Mouse (Mus musculus): ENCODE data around the gene Pdzd2. TPM values are rescaled to one million over a fixed set of nuclear protein-coding genes. Genes with fewer than 3 reads are reported as not detected.

The Pdzd2 gene
- polyA plus RNA-seq, 1 experiment from 2014 or later, result 33.2 TPM

DNA sequence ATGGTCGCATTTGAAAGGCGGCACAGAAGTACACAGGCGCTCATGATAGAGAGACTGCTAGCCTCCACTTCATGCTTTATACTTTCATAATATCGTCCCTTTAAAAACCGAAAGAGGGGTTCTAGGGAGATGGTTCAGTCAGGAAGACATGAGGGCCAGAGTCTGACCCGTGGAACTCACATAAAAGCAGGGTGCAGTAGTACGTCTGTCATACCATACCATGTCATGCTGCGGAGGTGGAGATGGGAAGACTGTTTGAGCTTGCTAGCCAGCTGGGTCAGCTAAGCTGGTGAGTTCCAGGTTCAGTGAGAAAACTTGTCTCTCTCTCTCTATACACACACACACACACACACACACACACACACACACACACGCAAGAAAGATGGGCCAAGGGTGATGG, 76.4 kb downstream of the Pdzd2 start:
- ATAC-seq (ENCODE audit: low read depth), result no peak
- H3K4me2 ChIP-seq (ENCODE audit: low read depth, low read length), result no peak overlapping the region
- no peak overlapping the region for H3K9ac ChIP-seq (ENCODE audit: low read length)
- no peaks in the 10 kb centered on the region for H3K9me3 ChIP-seq (ENCODE audit: control insufficient read depth, low read length)
- no peaks in the 10 kb centered on the region for H3K36me3 ChIP-seq (ENCODE audit: control insufficient read depth, insufficient read depth, low read length)
- WGBS, result 83% methylated on average over 9 of the region's 9 CpGs
- H3K27me3 ChIP-seq (ENCODE audit: control insufficient read depth, insufficient read depth, low read depth, low read length), result no peaks in the 10 kb centered on the region
- H3K4me3 ChIP-seq (ENCODE audit: low read length), result no peak overlapping the region
- H3K4me1 ChIP-seq (replicated peaks; ENCODE audit: control insufficient read depth, insufficient read depth, low read length), result no peaks in the 10 kb centered on the region
- H3K27ac ChIP-seq (ENCODE audit: low read length), result no peak overlapping the region

GRCm38 (mm10) chr15:12660320-12660719, 79.4 kb downstream of the Pdzd2 start:
- no peak for ATAC-seq (ENCODE audit: low read depth)
- no peaks in the 10 kb centered on the region for H3K27me3 ChIP-seq (ENCODE audit: control insufficient read depth, insufficient read depth, low read depth, low read length)
- 66% methylated on average over 9 of the region's 9 CpGs for WGBS
- H3K36me3 ChIP-seq (ENCODE audit: control insufficient read depth, insufficient read depth, low read length), result no peaks in the 10 kb centered on the region
- H3K27ac ChIP-seq (ENCODE audit: low read length), result no peak overlapping the region
- no peak overlapping the region for H3K4me2 ChIP-seq (ENCODE audit: low read depth, low read length)
- no peaks in the 10 kb centered on the region for H3K9me3 ChIP-seq (ENCODE audit: control insufficient read depth, low read length)
- no peak overlapping the region for H3K4me3 ChIP-seq (ENCODE audit: low read length)
- no peaks in the 10 kb centered on the region for H3K4me1 ChIP-seq (replicated peaks; ENCODE audit: control insufficient read depth, insufficient read depth, low read length)
- H3K9ac ChIP-seq (ENCODE audit: low read length), result no peak overlapping the region

DNA sequence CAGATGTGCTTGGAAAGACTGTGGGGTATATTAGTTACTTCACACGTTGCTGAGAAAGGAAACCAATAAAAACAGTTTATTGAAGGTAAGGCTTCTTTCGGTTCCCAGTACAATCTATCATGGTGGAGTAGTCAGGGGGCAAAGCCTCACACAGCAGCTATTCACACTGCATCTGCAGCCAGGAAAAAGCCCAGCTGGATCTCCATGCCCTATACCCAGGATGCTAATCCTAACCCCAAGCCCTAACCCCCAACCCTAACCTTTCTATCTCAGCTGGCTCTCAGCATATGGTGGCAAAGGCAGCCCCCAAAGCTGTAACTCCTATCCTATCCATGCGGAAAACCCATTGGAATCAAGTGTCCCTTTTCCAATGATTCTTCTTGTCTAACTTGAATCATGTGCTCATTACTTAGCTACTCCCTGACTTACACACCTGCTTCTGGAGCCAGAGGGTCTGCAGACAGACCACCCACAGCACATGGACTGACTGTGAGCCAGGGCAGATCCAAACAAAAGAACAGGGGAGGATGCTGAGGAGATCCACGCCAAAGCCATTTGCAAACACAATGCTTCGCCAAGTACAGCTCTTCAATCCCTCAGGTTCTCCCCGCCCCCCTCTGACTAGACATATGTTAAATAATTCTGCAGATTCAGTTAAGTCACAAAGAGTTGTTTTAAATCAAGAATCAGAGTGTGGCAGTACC, 83.6 kb downstream of the Pdzd2 start:
- no peak overlapping the region for H3K4me2 ChIP-seq (ENCODE audit: low read depth, low read length)
- H3K27me3 ChIP-seq (ENCODE audit: control insufficient read depth, insufficient read depth, low read depth, low read length), result no peaks in the 10 kb centered on the region
- H3K4me3 ChIP-seq (ENCODE audit: low read length), result no peak overlapping the region
- WGBS, result 84% methylated on average over 6 of the region's 6 CpGs
- no peaks in the 10 kb centered on the region for H3K36me3 ChIP-seq (ENCODE audit: control insufficient read depth, insufficient read depth, low read length)
- H3K9ac ChIP-seq (ENCODE audit: low read length), result no peak overlapping the region
- H3K4me1 ChIP-seq (replicated peaks; ENCODE audit: control insufficient read depth, insufficient read depth, low read length), result no peaks in the 10 kb centered on the region
- no peak for ATAC-seq (ENCODE audit: low read depth)
- no peak overlapping the region for H3K27ac ChIP-seq (ENCODE audit: low read length)
- no peaks in the 10 kb centered on the region for H3K9me3 ChIP-seq (ENCODE audit: control insufficient read depth, low read length)

DNA sequence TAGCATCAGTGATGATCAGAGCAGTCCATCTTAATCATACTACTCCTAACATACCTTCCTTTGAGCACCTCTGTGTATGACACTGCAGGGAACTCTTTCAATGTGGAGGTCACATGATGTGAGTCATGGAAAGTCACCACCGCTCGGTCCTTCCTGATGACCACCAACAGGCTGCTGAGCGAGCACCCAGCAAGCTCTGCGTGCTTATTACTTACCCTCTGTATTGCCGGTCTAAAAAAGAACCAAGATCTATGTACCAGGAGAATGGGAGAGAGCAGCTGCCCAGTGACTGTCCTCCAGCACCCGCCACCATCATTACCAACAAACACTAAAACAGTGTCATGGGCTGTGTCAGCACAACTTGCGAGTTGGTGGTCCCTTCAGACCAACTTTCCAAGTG, 84.4 kb downstream of the Pdzd2 start:
- no peak overlapping the region for H3K4me3 ChIP-seq (ENCODE audit: low read length)
- no peak overlapping the region for H3K9ac ChIP-seq (ENCODE audit: low read length)
- no peak for ATAC-seq (ENCODE audit: low read depth)
- no peak overlapping the region for H3K27ac ChIP-seq (ENCODE audit: low read length)
- H3K36me3 ChIP-seq (ENCODE audit: control insufficient read depth, insufficient read depth, low read length), result no peaks in the 10 kb centered on the region
- no peaks in the 10 kb centered on the region for H3K9me3 ChIP-seq (ENCODE audit: control insufficient read depth, low read length)
- no peaks in the 10 kb centered on the region for H3K27me3 ChIP-seq (ENCODE audit: control insufficient read depth, insufficient read depth, low read depth, low read length)
- WGBS, result 94% methylated on average over 7 of the region's 7 CpGs
- no peaks in the 10 kb centered on the region for H3K4me1 ChIP-seq (replicated peaks; ENCODE audit: control insufficient read depth, insufficient read depth, low read length)
- no peak overlapping the region for H3K4me2 ChIP-seq (ENCODE audit: low read depth, low read length)

DNA sequence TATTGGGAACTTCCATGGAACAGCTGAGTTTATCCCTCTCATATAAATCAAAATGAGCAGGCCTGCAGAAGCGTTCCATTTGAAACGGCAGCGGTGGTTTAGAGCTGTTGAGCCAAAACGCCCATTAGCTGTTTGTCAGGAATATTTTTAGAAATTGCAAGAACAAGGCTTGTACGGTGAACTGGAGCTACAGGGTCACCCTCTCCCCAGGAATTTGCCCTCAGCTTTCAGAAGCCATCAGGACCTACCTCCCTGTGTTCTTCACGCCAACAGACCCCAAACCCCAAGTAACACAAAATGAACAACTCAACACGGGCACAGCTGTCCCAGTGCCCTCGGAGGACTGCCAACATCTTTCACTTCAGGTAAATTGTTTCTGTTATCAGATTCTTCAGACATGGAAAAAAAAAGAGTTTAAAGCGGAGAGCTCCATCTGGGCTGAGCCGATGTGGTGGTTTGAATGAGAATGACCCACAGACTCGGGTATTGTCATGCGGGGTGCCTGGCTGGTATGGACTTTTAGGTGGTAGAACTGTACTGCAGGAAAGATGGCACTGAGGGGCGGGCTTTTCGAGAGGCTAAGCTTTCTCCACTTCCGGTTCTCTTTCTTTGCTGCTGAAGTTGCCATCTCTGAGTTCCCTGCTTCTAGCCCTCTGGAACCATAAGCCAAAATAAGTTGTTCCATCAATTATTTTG, 87.2 kb downstream of the Pdzd2 start:
- Histone ChIP-seq H3K9me3 (ENCODE audit: control insufficient read depth, low read length) (no peaks in the 10 kb centered on the region), H3K27ac (ENCODE audit: low read length) (no peak overlapping the region), H3K36me3 (ENCODE audit: control insufficient read depth, insufficient read depth, low read length) (no peaks in the 10 kb centered on the region), H3K4me1 (replicated peaks; ENCODE audit: control insufficient read depth, insufficient read depth, low read length) (no peaks in the 10 kb centered on the region), H3K4me3 (ENCODE audit: low read length) (no peak overlapping the region), H3K4me2 (ENCODE audit: low read depth, low read length) (no peak overlapping the region), H3K27me3 (ENCODE audit: control insufficient read depth, insufficient read depth, low read depth, low read length) (no peaks in the 10 kb centered on the region), H3K9ac (ENCODE audit: low read length) (no peak overlapping the region)
- no peak for ATAC-seq (ENCODE audit: low read depth)
- WGBS, result 69% methylated on average over 15 of the region's 15 CpGs

- no peak for ATAC-seq (ENCODE audit: low read depth)
- 79% methylated on average over 3 of the region's 3 CpGs for WGBS
- H3K4me1 ChIP-seq (replicated peaks; ENCODE audit: control insufficient read depth, insufficient read depth, low read length), result no peaks in the 10 kb centered on the region
Measured at GRCm38 (mm10) chr15:12650236-12650635, 89.5 kb downstream of the Pdzd2 start.

GRCm38 (mm10) chr15:12649674-12650073, 90.0 kb downstream of the Pdzd2 start:
- no peaks in the 10 kb centered on the region for H3K9me3 ChIP-seq (ENCODE audit: control insufficient read depth, low read length)
- no peaks in the 10 kb centered on the region for H3K27me3 ChIP-seq (ENCODE audit: control insufficient read depth, insufficient read depth, low read depth, low read length)
- H3K27ac ChIP-seq (ENCODE audit: low read length), result no peak overlapping the region
- no peak for ATAC-seq (ENCODE audit: low read depth)
- no peak overlapping the region for H3K9ac ChIP-seq (ENCODE audit: low read length)
- WGBS, result 84% methylated on average over 3 of the region's 3 CpGs
- no peak overlapping the region for H3K4me3 ChIP-seq (ENCODE audit: low read length)
- no peaks in the 10 kb centered on the region for H3K36me3 ChIP-seq (ENCODE audit: control insufficient read depth, insufficient read depth, low read length)
- H3K4me2 ChIP-seq (ENCODE audit: low read depth, low read length), result no peak overlapping the region
- H3K4me1 ChIP-seq (replicated peaks; ENCODE audit: control insufficient read depth, insufficient read depth, low read length), result no peaks in the 10 kb centered on the region

More at GRCm38 (mm10) chr15:12650236-12650635, 89.5 kb downstream of the Pdzd2 start:
- H3K9me3 ChIP-seq (ENCODE audit: control insufficient read depth, low read length), result no peaks in the 10 kb centered on the region
- H3K4me3 ChIP-seq (ENCODE audit: low read length), result no peak overlapping the region
- H3K27ac ChIP-seq (ENCODE audit: low read length), result no peak overlapping the region
- no peaks in the 10 kb centered on the region for H3K27me3 ChIP-seq (ENCODE audit: control insufficient read depth, insufficient read depth, low read depth, low read length)
- no peak overlapping the region for H3K9ac ChIP-seq (ENCODE audit: low read length)
- no peak overlapping the region for H3K4me2 ChIP-seq (ENCODE audit: low read depth, low read length)
- H3K36me3 ChIP-seq (ENCODE audit: control insufficient read depth, insufficient read depth, low read length), result no peaks in the 10 kb centered on the region

DNA sequence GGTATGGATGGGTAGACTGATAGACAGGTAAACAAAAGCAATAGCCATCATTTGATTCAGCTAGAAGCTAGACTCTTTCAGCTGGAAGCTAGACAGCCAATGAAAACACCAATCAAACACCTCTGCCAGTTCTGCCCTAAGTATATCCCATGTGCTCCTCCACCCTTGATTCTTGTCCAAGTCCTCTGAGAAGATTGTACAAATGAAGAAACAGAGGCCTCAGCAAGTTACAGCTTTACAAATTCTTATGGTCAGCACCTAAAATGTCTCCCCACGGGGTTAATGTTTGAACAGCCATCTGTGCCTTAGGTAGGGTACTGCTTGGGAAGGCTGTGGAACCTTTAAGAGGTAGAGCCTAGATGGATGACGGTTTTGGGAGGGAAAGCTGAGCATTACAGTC, 90.6 kb downstream of the Pdzd2 start:
- Histone ChIP-seq H3K27me3 (ENCODE audit: control insufficient read depth, insufficient read depth, low read depth, low read length) (no peaks in the 10 kb centered on the region), H3K4me3 (ENCODE audit: low read length) (no peak overlapping the region), H3K4me2 (ENCODE audit: low read depth, low read length) (no peak overlapping the region), H3K36me3 (ENCODE audit: control insufficient read depth, insufficient read depth, low read length) (no peaks in the 10 kb centered on the region), H3K9ac (ENCODE audit: low read length) (no peak overlapping the region), H3K27ac (ENCODE audit: low read length) (no peak overlapping the region), H3K9me3 (ENCODE audit: control insufficient read depth, low read length) (no peaks in the 10 kb centered on the region), H3K4me1 (replicated peaks; ENCODE audit: control insufficient read depth, insufficient read depth, low read length) (no peaks in the 10 kb centered on the region)
- 64% methylated on average over 2 of the region's 2 CpGs for whole genome bisulfite sequencing
- no peak for ATAC-seq (ENCODE audit: low read depth)

- no peak overlapping the region for H3K4me2 ChIP-seq (ENCODE audit: low read depth, low read length)
- no peaks in the 10 kb centered on the region for H3K27me3 ChIP-seq (ENCODE audit: control insufficient read depth, insufficient read depth, low read depth, low read length)
- no peaks in the 10 kb centered on the region for H3K9me3 ChIP-seq (ENCODE audit: control insufficient read depth, low read length)
- 46% methylated on average over 7 of the region's 7 CpGs for WGBS
- H3K4me1 ChIP-seq (replicated peaks; ENCODE audit: control insufficient read depth, insufficient read depth, low read length), result peaks cover 3% of the 10 kb centered on the region; the same call in 1 of the 2 replicates
- H3K36me3 ChIP-seq (ENCODE audit: control insufficient read depth, insufficient read depth, low read length), result no peaks in the 10 kb centered on the region
- H3K9ac ChIP-seq (ENCODE audit: low read length), result no peak overlapping the region
- no peak overlapping the region for H3K4me3 ChIP-seq (ENCODE audit: low read length)
- H3K27ac ChIP-seq (ENCODE audit: low read length), result no peak overlapping the region
- peak; percentile 91 for ATAC-seq (ENCODE audit: low read depth)
Measured at GRCm38 (mm10) chr15:12640755-12641154, 99.0 kb downstream of the Pdzd2 start.

Data from lung, embryonic 16.5 days (tissue).